Mouse (Mus musculus) embryonic stem cell, embryonic (primary cell): Measurements from ENCODE around the gene Ttl.

Experiments used
- CTCF ChIA-PET, 4 experiments: fragments of 300-600 bp in 2 of 4; fragments of 350-600 bp in 2 of 4; sonication (Branson Sonifier 250); formaldehyde crosslinking; loops; one replicate each; lab custom pipeline; 2022; ENCODE audit warnings: inconsistent platforms in 2 of 4; lab: Charles Lee
- POLR2A ChIA-PET, 4 experiments: fragments of 300-600 bp in 2 of 4; fragments of 350-600 bp in 2 of 4; sonication (Branson Sonifier 250); formaldehyde crosslinking; loops; one replicate each; lab custom pipeline; 2022; ENCODE audit warnings: antibody characterized with exemption in 4 of 4, inconsistent platforms in 1 of 4; lab: Charles Lee

Gene Ttl

DNA sequence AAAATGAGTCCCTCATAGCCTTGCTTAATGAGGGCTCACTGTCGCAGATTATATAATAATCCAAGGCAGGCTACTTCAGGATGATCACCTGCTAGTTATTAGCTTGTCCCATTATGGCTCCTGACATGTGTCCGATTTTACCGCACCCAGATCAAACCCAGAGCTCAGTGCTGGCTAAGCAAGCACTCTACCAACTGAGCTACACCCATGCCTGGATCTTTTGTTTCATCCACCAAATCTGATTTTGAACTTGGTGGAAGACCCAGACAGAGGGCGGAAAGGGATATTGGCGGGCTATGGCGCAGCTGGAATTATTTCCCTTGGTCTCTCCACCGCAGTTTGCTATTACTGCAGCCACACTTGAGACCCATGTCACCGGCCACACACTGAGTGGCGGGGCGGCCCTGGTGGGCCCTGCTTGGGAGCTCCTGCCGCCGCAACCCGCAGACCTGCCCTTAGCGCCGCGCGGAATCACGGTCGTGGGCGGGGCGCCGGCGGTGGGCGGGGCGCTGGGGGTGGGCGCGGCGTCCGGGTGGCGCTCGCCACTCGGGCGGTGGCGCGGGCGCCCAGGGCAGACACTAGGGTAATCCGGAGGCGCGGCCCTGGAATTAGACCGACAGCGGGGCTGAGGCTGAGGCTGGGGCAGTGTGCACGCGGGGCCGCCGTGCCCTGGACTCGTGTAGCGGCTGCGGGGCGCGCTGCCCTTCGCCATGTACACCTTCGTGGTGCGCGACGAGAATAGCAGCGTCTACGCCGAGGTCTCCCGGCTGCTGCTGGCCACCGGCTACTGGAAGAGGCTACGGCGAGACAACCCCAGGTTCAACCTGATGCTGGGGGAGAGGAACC, at the start of gene Ttl:
TSS of gene Ttl (plus strand) at position 506 of the 846 bp plus-strand sequence.
- POLR2A ChIA-PET = interaction anchor here (0.5 to 3.5 kb wide), 81 partner anchors 8 to 1223 kb away, joined by 3 to 24 read pairs (median 4); partner anchors contain the start of genes Chchd5 (in 3 of the 4), Polr1b (in 3 of the 4), Slc20a1 (in 3 of the 4) and Tmem87b (in 2 of the 4)

GRCm38 (mm10) chr2:129020106-129020505, 45.6 kb upstream of the Ttl start:
- POLR2A ChIA-PET = no interaction called here
- CTCF ChIA-PET = interaction anchor here in 1 of 4 experiments (1.3 kb wide), 1 partner anchor 8 kb away, joined by 5 read pairs; no protein-coding TSS in a partner anchor

More for the DNA sequence above, at the start of gene Ttl:
- CTCF ChIA-PET = interaction anchor here in 3 of 4 experiments (0.8 to 1.7 kb wide), 5 partner anchors 13 to 193 kb away, joined by 3 to 6 read pairs (median 3); no protein-coding TSS in a partner anchor

GRCm38 (mm10) chr2:129024820-129025219, 40.9 kb upstream of the Ttl start:
- ChIA-PET CTCF (interaction anchor here in 3 of 4 experiments (0.5 to 1.5 kb wide), 3 partner anchors 16 to 140 kb away, joined by 3 to 12 read pairs (median 5); no protein-coding TSS in a partner anchor), POLR2A (interaction anchor here in 2 of 4 experiments (1.0 to 1.7 kb wide), 3 partner anchors 13 to 207 kb away, joined by 3 read pairs; partner anchors contain the start of genes Tmem87b (in 1 of the 2) and Ttl (in 1 of the 2))

GRCm38 (mm10) chr2:129035381-129035780, 30.4 kb upstream of the Ttl start:
- ChIA-PET POLR2A (interaction anchor here in 2 of 4 experiments (0.5 to 1.2 kb wide), 2 partner anchors 31 to 266 kb away, joined by 3 to 4 read pairs; partner anchors contain the start of gene Ttl (in 1 of the 2)), CTCF (no interaction called here)

DNA sequence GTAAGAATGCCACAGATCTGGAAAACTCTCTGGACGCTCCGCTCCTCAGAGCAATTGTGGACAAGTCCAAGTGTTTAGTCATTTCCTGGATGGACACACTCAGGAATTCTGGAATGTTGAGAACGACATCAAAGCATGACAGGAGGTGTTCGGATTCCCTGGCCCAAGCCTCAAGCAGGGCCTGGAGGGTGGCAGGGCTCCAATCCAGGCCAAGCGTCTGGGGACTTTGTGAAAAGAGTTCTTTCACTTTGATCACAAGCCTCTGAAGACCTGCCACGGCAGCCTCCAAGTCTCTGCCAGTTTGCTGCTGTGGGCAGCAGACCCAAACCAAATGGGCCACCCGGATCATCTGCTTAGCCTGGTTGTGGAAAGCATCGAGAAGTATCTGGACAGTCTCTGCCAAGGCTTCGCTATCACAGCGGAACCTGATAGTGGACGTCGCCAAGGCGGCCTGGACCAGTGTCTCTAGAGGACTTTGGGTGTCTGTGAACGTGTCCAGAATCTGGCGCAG, 27.3 kb upstream of the Ttl start:
- ChIA-PET CTCF (no interaction called here), POLR2A (interaction anchor here in 2 of 4 experiments (1.0 to 1.9 kb wide), 5 partner anchors 8 to 160 kb away, joined by 3 to 4 read pairs (median 4); partner anchors contain the start of genes Slc20a1 (in 1 of the 2) and Ttl (in 1 of the 2))

GRCm38 (mm10) chr2:129038937-129039631, 26.7 kb upstream of the Ttl start:
- POLR2A ChIA-PET = interaction anchor here (0.6 to 1.9 kb wide), 11 partner anchors 9 to 1619 kb away, joined by 3 to 4 read pairs (median 3); partner anchors contain the start of genes Slc20a1 (in 1 of the 4) and Ttl (in 1 of the 4)

GRCm38 (mm10) chr2:129040567-129040966, 25.2 kb upstream of the Ttl start:
- ChIA-PET CTCF (interaction anchor here in 1 of 4 experiments (0.7 kb wide), 1 partner anchor 13 kb away, joined by 3 read pairs; no protein-coding TSS in a partner anchor), POLR2A (interaction anchor here in 2 of 4 experiments (0.6 to 1.9 kb wide), 4 partner anchors 11 to 170 kb away, joined by 3 to 5 read pairs (median 4); partner anchors contain the start of gene Ttl (in 1 of the 2))

More at GRCm38 (mm10) chr2:129038937-129039631, 26.7 kb upstream of the Ttl start:
- CTCF ChIA-PET = interaction anchor here in 1 of 4 experiments (0.6 kb wide), 1 partner anchor 203 kb away, joined by 4 read pairs; no protein-coding TSS in a partner anchor

DNA sequence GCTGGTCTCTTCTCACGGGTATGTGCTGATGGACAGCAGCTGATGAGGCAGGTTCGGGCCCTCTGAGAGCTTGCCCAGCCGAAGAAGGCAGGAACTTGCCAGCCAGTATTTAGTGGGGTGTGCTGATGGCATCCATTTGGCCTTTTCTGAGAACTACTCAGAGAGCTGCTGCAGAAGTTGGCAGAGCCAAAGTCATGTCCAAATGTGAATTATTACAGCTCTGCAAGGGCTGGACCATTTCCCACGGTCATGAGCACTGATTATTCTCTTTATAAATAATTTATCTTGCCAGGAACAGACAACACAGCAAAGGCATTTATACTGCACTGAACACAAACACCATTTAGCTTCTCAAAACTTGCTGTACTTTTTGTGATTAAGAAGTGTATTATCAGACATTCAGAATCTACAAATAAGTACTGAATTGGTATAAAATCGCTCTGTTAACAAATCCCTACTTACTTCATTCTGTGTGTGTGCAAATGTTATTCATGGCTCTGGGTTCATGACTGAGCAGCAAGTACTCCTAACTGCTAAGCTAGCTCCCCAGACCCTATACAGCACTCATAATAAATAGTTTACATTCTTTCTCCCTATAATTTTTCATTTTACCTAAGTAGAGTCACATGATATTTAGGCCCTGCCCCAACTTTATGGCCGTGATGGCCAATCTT, 19.4 kb upstream of the Ttl start:
- ChIA-PET POLR2A (interaction anchor here in 1 of 4 experiments (1.9 kb wide), 1 partner anchor 16 kb away, joined by 4 read pairs; no protein-coding TSS in a partner anchor), CTCF (no interaction called here)

DNA sequence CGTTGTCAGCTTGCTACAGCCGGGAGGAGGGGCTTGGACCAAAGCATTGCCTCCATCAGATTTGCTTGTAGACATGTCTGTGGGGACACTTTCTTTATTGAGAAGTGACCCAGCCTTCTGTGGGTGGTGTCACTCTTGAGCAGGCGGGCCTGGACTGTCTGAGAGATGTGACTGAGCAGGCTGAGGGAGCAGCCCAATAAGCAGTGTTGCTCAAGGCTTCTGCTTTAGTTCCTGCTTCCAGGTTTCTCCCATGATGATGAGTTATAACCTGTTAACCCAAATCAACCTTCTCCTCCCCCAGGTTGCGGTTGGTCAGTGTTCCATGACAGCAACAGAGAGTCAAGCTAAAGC, 18.9 kb upstream of the Ttl start:
- ChIA-PET CTCF (no interaction called here), POLR2A (interaction anchor here in 3 of 4 experiments (0.7 to 1.9 kb wide), 5 partner anchors 10 to 21 kb away, joined by 3 to 7 read pairs (median 4); partner anchors contain the start of gene Ttl (in 2 of the 3))

DNA sequence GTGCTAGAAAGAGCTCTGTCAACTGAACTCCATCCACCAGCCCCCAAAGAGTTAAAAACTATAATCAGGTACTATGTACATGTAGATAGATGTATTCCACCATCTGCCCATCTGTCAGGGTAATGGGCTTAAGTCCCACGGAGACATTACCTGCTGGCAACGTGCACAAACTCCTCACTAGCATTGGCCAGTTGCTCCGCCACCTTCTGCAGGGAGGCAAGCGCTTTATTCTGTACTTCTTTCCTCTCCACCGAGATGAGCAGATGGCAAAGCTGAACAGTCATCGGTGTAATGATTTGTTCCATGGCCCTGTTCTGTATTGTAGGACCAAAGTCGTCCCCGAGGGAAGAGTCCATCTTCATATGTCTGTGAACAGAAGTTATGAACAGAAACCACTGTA, 17.9 kb upstream of the Ttl start, which contains the start of gene Vinac1:
TSS of gene Vinac1 (minus strand) at position 362 of the 400 bp plus-strand sequence.
- ChIA-PET CTCF (interaction anchor here in 1 of 4 experiments (0.5 kb wide), 1 partner anchor 133 kb away, joined by 3 read pairs; no protein-coding TSS in a partner anchor), POLR2A (interaction anchor here in 2 of 4 experiments (1.1 to 1.7 kb wide), 3 partner anchors 10 to 18 kb away, joined by 3 to 7 read pairs (median 4); partner anchors contain the start of gene Ttl (in 2 of the 2))

DNA sequence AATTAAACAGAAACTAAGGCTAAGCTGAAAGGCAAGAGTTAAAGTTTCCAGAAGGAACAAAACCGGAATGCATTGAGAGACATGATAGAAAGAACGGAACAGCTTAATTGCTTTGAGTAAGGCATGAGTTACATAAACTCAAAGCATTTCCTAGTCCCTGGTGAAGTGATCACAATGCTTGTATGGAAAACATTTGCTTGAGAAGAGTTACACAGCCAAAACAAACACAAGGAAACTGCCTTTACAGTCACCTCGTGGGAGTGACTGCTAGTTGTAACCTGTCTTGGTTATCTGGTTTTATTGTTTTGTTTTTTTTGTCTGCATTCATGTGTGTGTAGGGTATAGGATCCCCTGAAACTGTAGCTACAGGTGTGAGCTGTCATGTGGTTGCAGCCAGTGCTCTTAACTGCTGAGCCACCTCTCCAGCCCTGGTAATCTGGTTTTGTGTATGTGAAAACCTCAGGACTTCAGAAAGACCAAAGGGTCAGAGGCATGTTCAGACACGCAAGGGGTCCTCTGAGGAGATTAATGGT, 13.2 kb upstream of the Ttl start:
- CTCF ChIA-PET = no interaction called here

GRCm38 (mm10) chr2:129055741-129056140, 10.0 kb upstream of the Ttl start:
- POLR2A ChIA-PET = no interaction called here
- CTCF ChIA-PET = interaction anchor here in 2 of 4 experiments (0.6 to 1.6 kb wide), 2 partner anchors 107 to 349 kb away, joined by 3 to 4 read pairs; no protein-coding TSS in a partner anchor

More for the DNA sequence above, 13.2 kb upstream of the Ttl start:
- POLR2A ChIA-PET = interaction anchor here in 2 of 4 experiments (0.5 to 1.5 kb wide), 7 partner anchors 13 to 217 kb away, joined by 3 to 5 read pairs (median 4); partner anchors contain the start of gene Ttl (in 1 of the 2)

GRCm38 (mm10) chr2:129056597-129056996, 9.1 kb upstream of the Ttl start:
- ChIA-PET POLR2A (interaction anchor here in 2 of 4 experiments (0.9 to 1.8 kb wide), 8 partner anchors 9 to 357 kb away, joined by 3 to 15 read pairs (median 4); partner anchors contain the start of gene Ttl (in 2 of the 2)), CTCF (interaction anchor here in 2 of 4 experiments (0.8 to 1.9 kb wide), 2 partner anchors 107 to 108 kb away, joined by 3 to 4 read pairs; no protein-coding TSS in a partner anchor)

DNA sequence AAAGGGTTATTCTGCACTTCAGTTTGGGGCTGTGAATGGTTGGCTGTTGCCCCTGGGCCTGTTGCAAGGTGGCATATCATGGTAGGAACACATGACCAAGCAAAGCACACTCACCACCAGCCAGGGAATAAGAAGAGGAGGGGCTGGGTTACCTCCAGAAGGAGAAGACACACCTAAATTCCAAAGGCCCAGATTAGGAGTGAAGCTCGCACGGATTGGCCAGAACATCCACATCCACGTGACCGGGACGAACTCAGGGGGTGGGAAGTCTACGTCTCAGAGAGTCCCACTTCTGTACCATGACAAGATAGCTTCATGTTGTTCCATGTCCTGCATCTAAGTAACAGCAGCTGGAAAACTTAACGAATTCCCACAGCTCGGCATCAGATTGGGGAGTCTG, 8.5 kb upstream of the Ttl start:
- CTCF ChIA-PET = interaction anchor here in 3 of 4 experiments (0.5 to 1.9 kb wide), 5 partner anchors 11 to 1695 kb away, joined by 3 to 9 read pairs (median 5); no protein-coding TSS in a partner anchor
- POLR2A ChIA-PET = interaction anchor here in 3 of 4 experiments (0.6 to 1.8 kb wide), 18 partner anchors 9 to 358 kb away, joined by 3 to 15 read pairs (median 4); partner anchors contain the start of genes Slc20a1 (in 2 of the 3), Ttl (in 2 of the 3) and Vinac1 (in 1 of the 3)

DNA sequence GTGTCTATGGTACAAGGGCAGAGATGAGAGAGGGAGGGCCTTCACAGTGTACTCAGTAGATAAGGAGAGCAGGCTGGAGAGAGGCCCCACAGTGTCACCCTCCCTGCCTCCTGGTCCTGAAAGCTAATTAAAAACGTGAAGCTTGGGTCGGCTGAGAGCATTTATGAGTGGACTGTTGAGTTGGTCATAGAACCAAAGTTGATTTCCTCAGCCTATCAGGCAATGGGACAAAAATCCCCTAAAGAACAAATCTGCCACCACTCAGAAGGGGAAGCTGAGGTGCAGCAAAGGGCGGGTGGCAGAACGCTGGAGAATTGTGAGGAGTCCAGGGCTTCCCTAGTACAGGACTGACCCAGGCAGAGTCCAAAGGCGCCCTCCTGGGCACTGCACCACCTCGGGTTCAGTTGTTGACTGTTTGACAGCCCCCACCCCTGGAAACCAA, 7.8 kb upstream of the Ttl start:
- CTCF ChIA-PET = interaction anchor here in 2 of 4 experiments (0.6 to 1.9 kb wide), 3 partner anchors 11 to 201 kb away, joined by 3 to 5 read pairs (median 4); no protein-coding TSS in a partner anchor
- POLR2A ChIA-PET = interaction anchor here (0.6 to 1.8 kb wide), 22 partner anchors 8 to 603 kb away, joined by 3 to 15 read pairs (median 3); partner anchors contain the start of genes Slc20a1 (in 2 of the 4), Ttl (in 2 of the 4), Chchd5 (in 1 of the 4) and Vinac1 (in 1 of the 4)
